Mouse (Mus musculus) neutrophil, adult 65 days (primary cell): ENCODE data around the gene Gm43638. TPM values are rescaled to one million over a fixed set of nuclear protein-coding genes. Genes with fewer than 3 reads are reported as not detected.

Source experiments
- total RNA-seq: library from RNA; stranded (reverse); gene quantifications from 2 replicates; pipeline ENCODE4 v1.2.4, GENCODE M21; 2023

The Gm43638 gene
- not detected in 2 replicates for total RNA-seq

GRCm38 (mm10) chr5:87486706-87487105 is at the start of gene Gm43638:
Gene Gm43638, minus strand, starts transcription at chr5:87486806.

GRCm38 (mm10) chr5:87490771-87491170 is 4.2 kb upstream of the Gm43638 start, which contains the start of gene Ugt2a1:
Gene Ugt2a1, minus strand, starts transcription at chr5:87490871.

DNA sequence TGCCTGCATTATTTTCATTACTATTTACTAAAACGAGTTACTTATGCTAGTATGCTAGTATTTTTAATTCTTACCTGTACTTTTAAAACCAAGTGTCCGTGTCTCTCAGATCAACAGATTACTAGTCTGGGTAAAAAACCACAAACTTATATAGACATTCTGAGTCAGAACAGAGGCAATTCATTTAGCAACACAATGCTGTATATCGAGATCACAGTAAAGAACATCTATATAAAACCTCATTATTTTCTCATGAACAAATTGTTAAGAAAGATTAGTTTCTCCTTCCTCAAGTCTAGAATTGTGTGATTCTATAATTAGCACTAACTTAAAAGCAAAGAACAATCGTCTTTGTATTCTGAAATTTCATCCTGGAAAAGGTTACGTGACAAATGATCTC is 4.4 kb downstream of the Gm43638 start, which contains the start of gene Ugt2a2:
Ugt2a2 (minus strand) TSS at position 101 of the 400 bp plus-strand sequence.

GRCm38 (mm10) chr5:87424041-87424440 is 62.6 kb downstream of the Gm43638 start, which contains the start of gene Ugt2b38:
Gene Ugt2b38, minus strand, starts transcription at chr5:87424203.

Other genes starting within 250 kb of the Gm43638 start
- gene Ugt2b37, start 232.0 kb downstream of the Gm43638 start, total RNA-seq, result not detected in 2 replicates
- not detected in 2 replicates for gene Ugt2a3, start 149.6 kb downstream of the Gm43638 start, total RNA-seq
- gene Ugt2b38, start 62.6 kb downstream of the Gm43638 start, total RNA-seq, result not detected in 2 replicates
- not detected in 2 replicates for gene Ugt2a2, start 4.5 kb downstream of the Gm43638 start, total RNA-seq
- gene Ugt2a1, start 4.1 kb upstream of the Gm43638 start, total RNA-seq, result not detected in 2 replicates
- gene Sult1b1, start 51.4 kb upstream of the Gm43638 start, total RNA-seq, result not detected in 2 replicates
- not detected in 2 replicates for gene Sult1d1, start 82.2 kb upstream of the Gm43638 start, total RNA-seq
- gene Sult1e1, start 104.8 kb upstream of the Gm43638 start, total RNA-seq, result not detected in 2 replicates
- not detected in 2 replicates for gene Csn1s1, start 179.4 kb upstream of the Gm43638 start, total RNA-seq
- not detected in 2 replicates for gene Csn2, start 212.8 kb upstream of the Gm43638 start, total RNA-seq